Mouse (Mus musculus) embryonic facial prominence, embryonic 14.5 days (tissue): Measurements from ENCODE around the gene Rngtt. TPM values are rescaled to one million over a fixed set of nuclear protein-coding genes. Genes with fewer than 3 reads are reported as not detected.
A peak's percentile ranks its signal among the peaks of the same experiment; 100 is the strongest.

Experiments
- ATAC-seq: fragments of 200-750 bp; cut with Nextera tagmentation; 2 replicates; pipeline ENCODE4 v1.8.0; 2017; ENCODE audit warnings: low read depth, moderate number of reproducible peaks, moderate TSS enrichment
- DNase-seq: peaks from one replicate; pipeline ENCODE4 v3.0.0-alpha.2; 2015; ENCODE audit warnings: low spot score
- H3K27ac ChIP-seq: fragments of 300-500 bp; sonication (generic); replicated peaks from 2 replicates; pipeline ENCODE4 v1.5.1; 2014; ENCODE audit warnings: low read depth, mild to moderate bottlenecking, low read length, moderate library complexity
- H3K27me3 ChIP-seq: fragments of 300-500 bp; sonication (generic); replicated peaks from 2 replicates; pipeline ENCODE4 v1.6.1; 2014; ENCODE audit warnings: low read length; ENCODE audit not compliant: control insufficient read depth, insufficient read depth
- H3K36me3 ChIP-seq: fragments of 300-500 bp; sonication (generic); 2 replicates; pipeline ENCODE4 v1.6.1; 2014; ENCODE audit warnings: low read length, mixed read lengths; ENCODE audit not compliant: control insufficient read depth, insufficient read depth
- H3K4me1 ChIP-seq: fragments of 300-500 bp; sonication (generic); 2 replicates; pipeline ENCODE4 v1.6.1; 2014; ENCODE audit warnings: antibody characterized with exemption, low read length; ENCODE audit not compliant: control insufficient read depth, insufficient read depth
- H3K4me2 ChIP-seq: fragments of 300-500 bp; sonication (generic); 2 replicates; pipeline ENCODE4 v1.6.1; 2014; ENCODE audit warnings: low read depth, mild to moderate bottlenecking, low read length, moderate library complexity, mixed read lengths
- H3K4me3 ChIP-seq: fragments of 300-500 bp; sonication (generic); 2 replicates; pipeline ENCODE4 v1.5.1; 2014; ENCODE audit warnings: low read depth, mild to moderate bottlenecking, low read length
- H3K9ac ChIP-seq: fragments of 300-500 bp; sonication (generic); 2 replicates; pipeline ENCODE4 v1.6.1; 2014; ENCODE audit warnings: low read depth, mild to moderate bottlenecking, low read length, moderate library complexity, mixed read lengths
- H3K9me3 ChIP-seq: fragments of 300-500 bp; sonication (generic); 2 replicates; pipeline ENCODE4 v1.6.1; 2016; ENCODE audit warnings: low read length; ENCODE audit not compliant: control insufficient read depth
- WGBS: fragments of 180-500 bp; shearing (Covaris S2); extraction: QIAGEN DNeasy Blood & Tissue Kit; methylation state at CpG from one replicate; pipeline ENCODE4 v1.1.7; 2014; 5-methylcytosine and 5-hydroxymethylcytosine counted together
- polyA plus RNA-seq: library from polyadenylated mRNA; unstranded; fragments of >200 nt; fragmentation: Nextera tagmentation; extraction: Ambion mirVana; gene quantifications from 2 replicates; pipeline ENCODE4 v1.2.1, GENCODE M21; 2014

The Rngtt gene
- polyA plus RNA-seq, 1 experiment from 2014 or later = 18.9 TPM

GRCm38 (mm10) chr4:33281891-33282685 lies 28.0 kb upstream of the Rngtt start:
- Histone ChIP-seq H3K36me3 (no peaks in the 10 kb centered on the region), H3K4me1 (no peaks in the 10 kb centered on the region), H3K9ac (no peak overlapping the region), H3K9me3 (no peaks in the 10 kb centered on the region), H3K4me2 (no peak overlapping the region), H3K27ac (no peak overlapping the region), H3K27me3 (no peaks in the 10 kb centered on the region), H3K4me3 (no peak overlapping the region)
- WGBS = 63% methylated on average over 3 of the region's 3 CpGs
- DNase-seq (no peak), ATAC-seq (no peak)

DNA sequence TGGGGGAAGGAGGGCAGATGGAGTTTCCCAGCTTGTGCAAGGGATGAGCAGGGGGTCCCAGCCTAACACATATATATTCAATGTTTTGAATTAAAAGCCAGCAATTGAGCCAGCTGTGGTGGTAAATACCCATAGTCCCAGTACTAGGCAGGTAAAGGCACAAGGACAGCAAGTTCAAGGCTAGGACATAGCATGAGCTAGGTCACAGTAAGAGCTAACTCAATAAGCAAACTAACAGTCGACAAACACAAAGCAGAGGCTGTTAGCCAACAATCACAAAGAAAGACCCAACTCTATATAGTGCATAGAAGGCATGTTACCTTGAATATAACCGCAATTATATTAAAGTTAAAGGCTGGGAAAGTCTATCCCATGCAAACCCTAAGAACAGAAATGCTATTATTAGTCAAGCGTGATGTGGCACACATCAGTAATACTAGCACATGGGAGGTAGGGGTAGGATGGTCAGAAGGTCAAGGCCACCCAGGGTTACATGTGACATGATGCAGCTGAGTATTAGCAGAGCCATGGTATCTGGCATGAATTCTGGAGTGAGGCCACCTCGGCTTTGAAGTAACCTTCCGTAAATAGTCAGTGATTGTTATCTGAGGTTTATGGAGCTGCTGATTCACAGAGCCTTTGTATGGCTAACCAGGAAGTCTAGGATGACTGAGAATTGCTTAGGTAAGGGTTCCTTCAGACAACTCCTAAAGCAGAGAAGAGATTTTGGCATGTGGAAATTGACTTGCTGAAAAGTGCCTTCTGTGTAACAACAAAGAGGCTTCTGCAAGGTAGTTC lies 25.8 kb upstream of the Rngtt start:
- Histone ChIP-seq H3K36me3 (no peaks in the 10 kb centered on the region), H3K27ac (no peak overlapping the region), H3K4me2 (no peak overlapping the region), H3K9me3 (no peaks in the 10 kb centered on the region), H3K27me3 (no peaks in the 10 kb centered on the region), H3K4me3 (no peak overlapping the region), H3K4me1 (no peaks in the 10 kb centered on the region), H3K9ac (no peak overlapping the region)
- WGBS = 80% methylated on average over 5 of the region's 5 CpGs
- ATAC-seq = no peak
- DNase-seq = no peak

- Histone ChIP-seq H3K9me3 (no peaks in the 10 kb centered on the region), H3K4me3 (no peak overlapping the region), H3K36me3 (no peaks in the 10 kb centered on the region), H3K27me3 (no peaks in the 10 kb centered on the region), H3K4me2 (no peak overlapping the region), H3K27ac (no peak overlapping the region), H3K4me1 (no peaks in the 10 kb centered on the region; the same call in 1 of the 2 replicates), H3K9ac (no peak overlapping the region)
- DNase-seq (no peak), ATAC-seq (no peak)
- 81% methylated on average over 8 of the region's 8 CpGs for WGBS
These were observed 24.7 kb upstream of the Rngtt start for GRCm38 (mm10) chr4:33285448-33285847.

- WGBS = 78% methylated on average over 12 of the region's 12 CpGs
- no peaks in the 10 kb centered on the region for H3K9me3 ChIP-seq
- DNase-seq (no peak), ATAC-seq (no peak)
- no peaks in the 10 kb centered on the region for H3K27me3 ChIP-seq
- peak overlapping the region; percentile 29 for H3K4me3 ChIP-seq
- peak overlapping the region; percentile 50 for H3K4me2 ChIP-seq
- H3K9ac ChIP-seq = no peak overlapping the region
- no peaks in the 10 kb centered on the region; the same call in 1 of the 2 replicates for H3K4me1 ChIP-seq
- peak overlapping the region; percentile 56; the same call in 1 of the 2 replicates for H3K27ac ChIP-seq
- no peaks in the 10 kb centered on the region for H3K36me3 ChIP-seq
These were observed 20.9 kb upstream of the Rngtt start for GRCm38 (mm10) chr4:33289106-33289650.

DNA sequence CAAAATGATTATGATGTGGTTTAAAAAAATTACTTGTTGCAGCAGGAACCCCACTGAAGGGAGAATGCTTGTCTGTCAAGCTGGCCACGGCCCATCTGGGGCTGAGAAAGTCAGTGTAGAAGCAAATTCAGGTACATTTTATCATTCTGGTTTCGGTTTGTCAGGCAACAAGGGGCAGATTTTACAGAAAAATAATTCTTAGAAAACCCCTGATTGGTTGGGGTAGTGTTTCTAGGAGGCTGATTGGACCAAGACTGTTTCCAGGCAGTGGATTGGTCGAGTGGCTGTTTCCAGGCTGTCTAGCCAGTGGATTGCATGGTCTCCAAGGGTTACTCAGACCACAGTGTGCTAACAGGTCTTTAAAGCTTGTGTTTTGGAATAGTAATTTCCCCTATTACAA lies 20.1 kb upstream of the Rngtt start, which contains the start of gene Pnrc1:
Gene Pnrc1 (minus strand): TSS at position 162 of the 400 bp plus-strand sequence.
- no peaks in the 10 kb centered on the region; the same call in 1 of the 2 replicates for H3K4me1 ChIP-seq
- 0 out of 2 replicates have a peak within 1 kb of the TSS, but pooled peaks have one; percentile 40 for H3K9ac ChIP-seq
- no peaks in the 10 kb centered on the region for H3K36me3 ChIP-seq
- H3K27ac ChIP-seq = peak within 1 kb of the TSS; percentile 56; the same call in 1 of the 2 replicates
- 25% methylated on average over 3 of the region's 3 CpGs for WGBS
- H3K4me3 ChIP-seq = peak within 1 kb of the TSS; percentile 29
- DNase-seq (peak; percentile 87), ATAC-seq (peak; percentile 96)
- H3K4me2 ChIP-seq = peak within 1 kb of the TSS; percentile 50
- H3K9me3 ChIP-seq = no peaks in the 10 kb centered on the region
- H3K27me3 ChIP-seq = no peaks in the 10 kb centered on the region

GRCm38 (mm10) chr4:33290878-33291277 lies 19.2 kb upstream of the Rngtt start:
- DNase-seq = no peak
- no peak overlapping the region for H3K9ac ChIP-seq
- H3K4me3 ChIP-seq = no peak overlapping the region
- no peak overlapping the region for H3K27ac ChIP-seq
- WGBS = 51% methylated on average over 4 of the region's 4 CpGs
- no peak for ATAC-seq
- H3K36me3 ChIP-seq = no peaks in the 10 kb centered on the region
- H3K4me2 ChIP-seq = no peak overlapping the region
- no peaks in the 10 kb centered on the region for H3K27me3 ChIP-seq
- H3K4me1 ChIP-seq = no peaks in the 10 kb centered on the region; the same call in 1 of the 2 replicates
- no peaks in the 10 kb centered on the region for H3K9me3 ChIP-seq

- peak; percentile 83 for DNase-seq
- no peak overlapping the region for H3K27ac ChIP-seq
- peak overlapping the region; percentile 12; the same call in 1 of the 2 replicates for H3K4me2 ChIP-seq
- 21% methylated on average over 16 of the region's 16 CpGs for WGBS
- no peaks in the 10 kb centered on the region; the same call in 1 of the 2 replicates for H3K4me1 ChIP-seq
- H3K27me3 ChIP-seq = no peaks in the 10 kb centered on the region
- no peaks in the 10 kb centered on the region for H3K36me3 ChIP-seq
- H3K4me3 ChIP-seq = no peak overlapping the region
- no peaks in the 10 kb centered on the region for H3K9me3 ChIP-seq
- no peak overlapping the region for H3K9ac ChIP-seq
- ATAC-seq = no peak
These were observed 17.4 kb upstream of the Rngtt start for GRCm38 (mm10) chr4:33292409-33293370.
